Mouse (Mus musculus) midbrain, embryonic 16.5 days (tissue): Measurements from ENCODE around the gene Gm10644. TPM values are rescaled to one million over a fixed set of nuclear protein-coding genes. Genes with fewer than 3 reads are reported as not detected.

Experiments
- ATAC-seq: fragments of 200-750 bp; cut with Nextera tagmentation; 2 replicates; pipeline ENCODE4 v1.8.0; 2017; ENCODE audit warnings: moderate TSS enrichment
- H3K27ac ChIP-seq: fragments of 300-500 bp; sonication (generic); 2 replicates; pipeline ENCODE4 v1.5.1; 2014; ENCODE audit warnings: mild to moderate bottlenecking, low read length, mixed read lengths
- H3K27me3 ChIP-seq: fragments of 300-500 bp; sonication (generic); 2 replicates; pipeline ENCODE4 v1.6.1; 2014; ENCODE audit warnings: low read depth, low read length, mixed read lengths; ENCODE audit not compliant: control insufficient read depth, insufficient read depth
- H3K36me3 ChIP-seq: fragments of 300-500 bp; sonication (generic); 2 replicates; pipeline ENCODE4 v1.6.1; 2014; ENCODE audit warnings: mild to moderate bottlenecking, low read length, moderate library complexity, mixed read lengths; ENCODE audit not compliant: control insufficient read depth, insufficient read depth
- H3K4me1 ChIP-seq: fragments of 300-500 bp; sonication (generic); 2 replicates; pipeline ENCODE4 v1.6.1; 2014; ENCODE audit warnings: mild to moderate bottlenecking, low read length, mixed read lengths; ENCODE audit not compliant: control insufficient read depth, insufficient read depth
- H3K4me2 ChIP-seq: fragments of 300-500 bp; sonication (generic); 2 replicates; pipeline ENCODE4 v1.6.1; 2014; ENCODE audit warnings: mild to moderate bottlenecking, low read length, mixed read lengths
- H3K4me3 ChIP-seq: fragments of 300-500 bp; sonication (generic); 2 replicates; pipeline ENCODE4 v1.5.1; 2014; ENCODE audit warnings: low read depth, mild to moderate bottlenecking, low read length, moderate library complexity, mixed read lengths
- H3K9ac ChIP-seq: fragments of 300-500 bp; sonication (generic); 2 replicates; pipeline ENCODE4 v1.6.1; 2014; ENCODE audit warnings: low read depth, low read length, mixed read lengths
- H3K9me3 ChIP-seq: fragments of 300-500 bp; sonication (generic); replicated peaks from 2 replicates; pipeline ENCODE4 v1.6.1; 2014; ENCODE audit warnings: mild to moderate bottlenecking, low read length, mixed read lengths; ENCODE audit not compliant: control insufficient read depth, poor library complexity, severe bottlenecking
- WGBS: fragments of 180-500 bp; shearing (Covaris S2); extraction: QIAGEN DNeasy Blood & Tissue Kit; methylation state at CpG from one replicate; pipeline ENCODE4 v1.1.7; 2014; 5-methylcytosine and 5-hydroxymethylcytosine counted together
- polyA plus RNA-seq: library from polyadenylated mRNA; unstranded; fragments of >200 nt; fragmentation: Nextera tagmentation; extraction: Ambion mirVana; gene quantifications from 2 replicates; pipeline ENCODE4 v1.2.1, GENCODE M21; 2015

The Gm10644 gene
- polyA plus RNA-seq, 1 experiment from 2014 or later: 0.69 TPM

- Histone ChIP-seq H3K27ac (no peak overlapping the region), H3K27me3 (no peaks in the 10 kb centered on the region), H3K4me3 (no peak overlapping the region), H3K9me3 (no peaks in the 10 kb centered on the region), H3K4me2 (no peak overlapping the region), H3K36me3 (no peaks in the 10 kb centered on the region; the same call in 1 of the 2 replicates), H3K4me1 (peaks cover 23% of the 10 kb centered on the region), H3K9ac (no peak overlapping the region)
- no peak for ATAC-seq
- WGBS: 82% methylated on average over 5 of the region's 5 CpGs
Observed at GRCm38 (mm10) chr8:83911809-83912731, 42.9 kb downstream of the Gm10644 start.

DNA sequence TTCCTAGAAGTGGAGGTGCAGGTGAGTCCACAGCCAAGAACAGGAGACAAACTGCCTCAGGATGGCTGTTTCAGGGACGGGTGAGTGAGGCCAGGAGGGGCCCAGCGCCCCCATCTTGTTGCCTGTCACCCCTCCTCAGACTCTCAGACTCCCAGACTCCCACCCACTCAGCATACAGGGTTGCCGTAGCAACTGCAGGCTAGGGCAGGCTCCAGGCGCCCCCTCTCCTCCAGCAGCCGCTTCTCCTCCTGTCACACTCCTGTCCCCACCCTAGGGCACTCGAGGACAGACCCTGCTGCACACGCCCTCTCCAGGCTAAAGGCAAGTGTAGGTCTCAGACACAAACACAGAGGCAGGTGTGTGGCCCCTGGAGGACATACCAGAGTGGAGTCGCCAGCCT lies 45.7 kb downstream of the Gm10644 start:
- Histone ChIP-seq H3K4me2 (no peak overlapping the region), H3K27me3 (no peaks in the 10 kb centered on the region), H3K9ac (no peak overlapping the region; the same call in 1 of the 2 replicates), H3K9me3 (no peaks in the 10 kb centered on the region), H3K4me1 (peaks cover 25% of the 10 kb centered on the region), H3K4me3 (no peak overlapping the region), H3K27ac (no peak overlapping the region), H3K36me3 (no peaks in the 10 kb centered on the region)
- 40% methylated on average over 8 of the region's 8 CpGs for WGBS
- no peak for ATAC-seq

DNA sequence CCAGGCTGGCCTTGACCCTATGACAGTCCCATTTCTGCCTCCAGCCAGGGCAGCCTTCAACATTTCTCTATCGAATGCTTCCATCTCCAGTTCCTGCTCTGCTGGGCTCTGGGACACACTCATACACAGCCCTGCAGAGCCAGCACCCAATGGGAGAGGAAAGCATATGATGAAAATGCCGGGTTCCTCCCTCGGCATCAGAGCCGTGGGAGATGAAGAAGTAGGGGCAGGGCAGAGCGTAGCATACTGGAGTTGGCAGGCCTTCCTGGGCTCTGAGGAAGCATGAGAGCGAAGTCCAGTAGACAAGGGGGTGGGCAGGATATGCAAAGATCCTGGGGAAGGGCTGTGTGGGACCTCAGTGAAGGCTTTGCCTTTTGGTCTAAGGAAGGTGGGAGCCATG lies 46.4 kb downstream of the Gm10644 start:
- H3K36me3 ChIP-seq: no peaks in the 10 kb centered on the region
- peaks cover 32% of the 10 kb centered on the region for H3K4me1 ChIP-seq
- ATAC-seq: no peak
- no peaks in the 10 kb centered on the region for H3K9me3 ChIP-seq
- no peaks in the 10 kb centered on the region for H3K27me3 ChIP-seq
- H3K9ac ChIP-seq: 0 out of 2 replicates have a peak overlapping the region, but pooled peaks have one; percentile 21
- no peak overlapping the region for H3K27ac ChIP-seq
- no peak overlapping the region for H3K4me2 ChIP-seq
- H3K4me3 ChIP-seq: no peak overlapping the region
- 76% methylated on average over 6 of the region's 6 CpGs for WGBS

- Histone ChIP-seq H3K4me3 (peak overlapping the region; percentile 98), H3K4me1 (peaks cover 40% of the 10 kb centered on the region), H3K27ac (no peak overlapping the region), H3K9me3 (no peaks in the 10 kb centered on the region), H3K4me2 (peak overlapping the region; percentile 93), H3K27me3 (no peaks in the 10 kb centered on the region), H3K9ac (peak overlapping the region; percentile 47), H3K36me3 (no peaks in the 10 kb centered on the region)
- no peak for ATAC-seq
- 12% methylated on average over 12 of the region's 13 CpGs for WGBS
Observed at GRCm38 (mm10) chr8:83902961-83903666, 51.9 kb downstream of the Gm10644 start.

DNA sequence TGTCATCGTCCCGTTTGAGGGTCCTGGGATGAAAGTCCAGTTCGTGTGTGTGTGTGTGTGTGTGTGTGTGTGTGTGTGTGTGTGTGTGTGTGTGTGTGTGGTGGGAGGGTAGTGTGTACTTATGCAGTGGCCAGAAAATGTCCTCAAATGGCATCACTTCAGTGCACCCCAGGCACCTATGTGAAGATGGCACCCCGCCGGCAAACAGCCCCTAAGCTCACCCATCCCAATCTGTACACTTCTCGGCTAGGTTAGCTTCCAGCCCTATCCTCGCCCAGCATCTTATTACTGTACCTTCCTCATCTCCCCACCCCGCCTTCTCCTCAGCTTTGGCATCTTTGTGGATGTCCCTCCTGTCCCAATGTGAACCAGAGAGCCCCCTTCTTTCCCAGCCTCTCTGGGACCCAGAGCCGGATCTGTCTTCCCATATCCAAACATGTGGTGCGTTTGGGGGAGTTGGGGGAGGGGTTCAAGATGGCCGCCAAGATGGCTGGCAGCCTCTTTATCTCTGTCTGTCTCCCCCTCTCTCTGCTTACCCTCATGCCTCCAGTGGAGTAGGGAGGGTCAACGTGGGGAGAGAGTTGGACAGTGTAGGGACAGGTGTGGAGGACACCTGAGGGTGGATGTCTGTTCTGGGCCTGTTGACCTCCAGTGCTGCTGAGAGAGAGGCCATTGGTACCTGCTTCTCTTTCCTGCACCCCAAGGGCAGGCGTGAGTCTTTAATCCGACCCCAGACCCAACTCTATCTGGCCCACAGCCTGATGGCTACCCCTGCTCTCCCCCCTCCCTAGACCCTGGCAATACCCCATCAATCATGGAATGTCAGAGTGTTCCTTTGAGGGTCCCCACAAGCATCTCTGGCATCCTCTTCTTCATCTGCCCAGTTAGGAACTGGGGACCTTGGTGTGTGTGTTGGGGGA lies 53.2 kb downstream of the Gm10644 start:
- Histone ChIP-seq H3K36me3 (no peaks in the 10 kb centered on the region), H3K9me3 (no peaks in the 10 kb centered on the region), H3K9ac (peak overlapping the region; percentile 98), H3K4me2 (peak overlapping the region; percentile 93), H3K27ac (peak overlapping the region; percentile 99), H3K4me1 (peaks cover 44% of the 10 kb centered on the region), H3K27me3 (no peaks in the 10 kb centered on the region), H3K4me3 (peak overlapping the region; percentile 98)
- 16% methylated on average over 14 of the region's 14 CpGs for WGBS
- no peak for ATAC-seq

DNA sequence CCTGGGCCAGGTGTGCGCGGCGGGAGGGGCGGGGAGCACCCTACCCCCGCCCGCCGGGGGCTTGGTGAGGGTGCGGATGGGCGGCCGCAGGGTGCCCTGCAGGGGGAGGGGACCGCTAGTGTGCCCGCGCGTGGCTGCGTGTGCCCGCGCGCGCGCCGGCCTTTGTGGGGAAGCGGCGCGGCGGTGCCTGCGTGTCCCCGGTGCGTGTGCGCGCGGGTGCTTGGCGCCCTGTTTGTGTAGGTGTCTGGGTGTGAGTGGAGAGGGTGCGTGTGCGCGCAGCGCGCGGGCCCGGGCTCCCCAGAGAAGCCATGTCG lies 54.1 kb downstream of the Gm10644 start:
- ATAC-seq: no peak
- peaks cover 44% of the 10 kb centered on the region for H3K4me1 ChIP-seq

GRCm38 (mm10) chr8:83900266-83900956 lies 54.6 kb downstream of the Gm10644 start:
- Histone ChIP-seq H3K27ac (peak overlapping the region; percentile 99), H3K36me3 (no peaks in the 10 kb centered on the region), H3K4me3 (peak overlapping the region; percentile 98), H3K4me1 (peaks cover 41% of the 10 kb centered on the region), H3K27me3 (no peaks in the 10 kb centered on the region), H3K4me2 (peak overlapping the region; percentile 93), H3K9me3 (no peaks in the 10 kb centered on the region), H3K9ac (peak overlapping the region; percentile 98)
- WGBS: under 1% methylated on average over 38 of the region's 100 CpGs
- ATAC-seq: peak; percentile 2; the same call in 1 of the 2 replicates

More for the DNA sequence above, 54.1 kb downstream of the Gm10644 start:
- Histone ChIP-seq H3K4me2 (peak overlapping the region; percentile 93), H3K9ac (peak overlapping the region; percentile 98), H3K4me3 (peak overlapping the region; percentile 98), H3K27me3 (no peaks in the 10 kb centered on the region), H3K9me3 (no peaks in the 10 kb centered on the region), H3K36me3 (no peaks in the 10 kb centered on the region), H3K27ac (peak overlapping the region; percentile 99)
- 0% methylated on average over 12 of the region's 40 CpGs for WGBS
